10 mouse cellular contexts compared by ENCODE assay signal in genomic region chr15:103279750-103280149, GRCm38 (mm10). TPM values are rescaled to one million over a fixed set of nuclear protein-coding genes. Genes with fewer than 3 reads are reported as not detected.
DNase-seq lines count a peak whose midpoint lies in the region; ATAC-seq and TF ChIP-seq lines count a peak whose summit lies in the region.
"Had no signal": no experiment of that assay in that cellular context is flagged by ENCODE, and none has a peak within 500 bp of the region (broad histone marks: within the 10 kb centered on the region; RNA-seq: fewer than 3 reads in every experiment).

No protein-coding gene starts in this region.

- no peak for ATAC-seq in forebrain, postnatal 0 days
- no peak for ATAC-seq in forebrain, embryonic 13.5 days
- ATAC-seq in neural tube, embryonic 13.5 days (ENCODE audit: low read depth): no peak
- ATAC-seq in neural tube, embryonic 15.5 days (ENCODE audit: low FRiP score): no peak
- ATAC-seq in limb, embryonic 11.5 days (ENCODE audit: insufficient number of reproducible peaks, low FRiP score, low TSS enrichment, low read depth): no peak
- no peak for ATAC-seq in frontal cortex, adult (ENCODE audit: low TSS enrichment)

- H3K27me3 ChIP-seq in forebrain, postnatal 0 days (ENCODE audit: insufficient read depth, low read length): no peaks in the 10 kb centered on the region
- H3K27me3 ChIP-seq in forebrain, embryonic 13.5 days: no peaks in the 10 kb centered on the region
- H3K27me3 ChIP-seq in neural tube, embryonic 13.5 days: no peaks in the 10 kb centered on the region
- no peaks in the 10 kb centered on the region for H3K27me3 ChIP-seq in neural tube, embryonic 15.5 days (replicated peaks)
- H3K27me3 ChIP-seq in limb, embryonic 11.5 days (ENCODE audit: control insufficient read depth, insufficient read depth, low read length): no peaks in the 10 kb centered on the region
- H3K27me3 ChIP-seq: limb, embryonic 15.5 days had no signal

- H3K9me3 ChIP-seq in forebrain, postnatal 0 days (ENCODE audit: low read length): no peaks in the 10 kb centered on the region
- no peaks in the 10 kb centered on the region for H3K9me3 ChIP-seq in forebrain, embryonic 13.5 days (replicated peaks)
- H3K9me3 ChIP-seq in neural tube, embryonic 13.5 days: no peaks in the 10 kb centered on the region
- H3K9me3 ChIP-seq in neural tube, embryonic 15.5 days (replicated peaks): no peaks in the 10 kb centered on the region
- no peaks in the 10 kb centered on the region for H3K9me3 ChIP-seq in limb, embryonic 11.5 days (ENCODE audit: control insufficient read depth, low read length)
- H3K9me3 ChIP-seq: limb, embryonic 15.5 days had no signal

- no peak overlapping the region for H3K4me3 ChIP-seq in forebrain, postnatal 0 days (ENCODE audit: low read depth, low read length)
- no peak overlapping the region for H3K4me3 ChIP-seq in forebrain, embryonic 13.5 days
- H3K4me3 ChIP-seq in neural tube, embryonic 13.5 days: no peak overlapping the region
- H3K4me3 ChIP-seq in neural tube, embryonic 15.5 days (replicated peaks): no peak overlapping the region
- no peak overlapping the region for H3K4me3 ChIP-seq in limb, embryonic 11.5 days (ENCODE audit: low read depth, low read length)
- H3K4me3 ChIP-seq: limb, embryonic 15.5 days had no signal

- H3K36me3 ChIP-seq in forebrain, postnatal 0 days (ENCODE audit: insufficient read depth): no peaks in the 10 kb centered on the region
- H3K36me3 ChIP-seq in forebrain, embryonic 13.5 days (ENCODE audit: poor library complexity, severe bottlenecking): no peaks in the 10 kb centered on the region
- no peaks in the 10 kb centered on the region for H3K36me3 ChIP-seq in neural tube, embryonic 13.5 days
- no peaks in the 10 kb centered on the region for H3K36me3 ChIP-seq in neural tube, embryonic 15.5 days
- no peaks in the 10 kb centered on the region for H3K36me3 ChIP-seq in limb, embryonic 11.5 days (ENCODE audit: control insufficient read depth, insufficient read depth, low read length)

- no peaks in the 10 kb centered on the region for H3K4me1 ChIP-seq in forebrain, postnatal 0 days (ENCODE audit: insufficient read depth)
- H3K4me1 ChIP-seq in forebrain, embryonic 13.5 days: peaks cover 7% of the 10 kb centered on the region
- peaks cover 38% of the 10 kb centered on the region for H3K4me1 ChIP-seq in neural tube, embryonic 13.5 days (replicated peaks)
- peaks cover 23% of the 10 kb centered on the region for H3K4me1 ChIP-seq in neural tube, embryonic 15.5 days
- no peaks in the 10 kb centered on the region; the same call in 1 of the 2 replicates for H3K4me1 ChIP-seq in limb, embryonic 11.5 days (ENCODE audit: control insufficient read depth, insufficient read depth, low read length)

- 54% methylated on average over 3 of the region's 3 CpGs for WGBS in forebrain, postnatal 0 days
- 58% methylated on average over 3 of the region's 3 CpGs for WGBS in forebrain, embryonic 13.5 days
- 51% methylated on average over 3 of the region's 3 CpGs for WGBS in neural tube, embryonic 13.5 days
- 53% methylated on average over 3 of the region's 3 CpGs for WGBS in neural tube, embryonic 15.5 days
- WGBS in limb, embryonic 11.5 days: 62% methylated on average over 3 of the region's 3 CpGs

- DNase-seq in forebrain, postnatal 0 days: no peak
- DNase-seq in limb, embryonic 11.5 days (ENCODE audit: low spot score): peak; percentile 55
- peak; percentile 52 for DNase-seq in thymus, postnatal 14 days
- DNase-seq in right cerebral cortex, postnatal 4 days: no peak
- DNase-seq: gastrocnemius, postnatal 14 days had no signal

- H3K27ac ChIP-seq in forebrain, postnatal 0 days (ENCODE audit: low read depth, low read length): no peak overlapping the region
- no peak overlapping the region for H3K27ac ChIP-seq in forebrain, embryonic 13.5 days
- H3K27ac ChIP-seq in neural tube, embryonic 13.5 days (replicated peaks): 0 out of 2 replicates have a peak overlapping the region, but pooled peaks have one; percentile 54
- no peak overlapping the region for H3K27ac ChIP-seq in neural tube, embryonic 15.5 days (replicated peaks)
- no peak overlapping the region for H3K27ac ChIP-seq in limb, embryonic 11.5 days (replicated peaks; ENCODE audit: low read depth, low read length)
- H3K27ac ChIP-seq: limb, embryonic 15.5 days had no signal

- H3K4me2 ChIP-seq in forebrain, postnatal 0 days (ENCODE audit: low read depth): no peak overlapping the region
- H3K4me2 ChIP-seq in forebrain, embryonic 13.5 days: no peak overlapping the region
- no peak overlapping the region for H3K4me2 ChIP-seq in neural tube, embryonic 13.5 days
- H3K4me2 ChIP-seq in neural tube, embryonic 15.5 days: no peak overlapping the region
- H3K4me2 ChIP-seq in limb, embryonic 11.5 days (ENCODE audit: low read depth, severe bottlenecking): no peak overlapping the region
- H3K4me2 ChIP-seq: limb, embryonic 15.5 days had no signal

- no peak overlapping the region for H3K9ac ChIP-seq in forebrain, postnatal 0 days
- no peak overlapping the region for H3K9ac ChIP-seq in forebrain, embryonic 13.5 days
- no peak overlapping the region for H3K9ac ChIP-seq in neural tube, embryonic 13.5 days
- no peak overlapping the region for H3K9ac ChIP-seq in neural tube, embryonic 15.5 days (replicated peaks)
- no peak overlapping the region for H3K9ac ChIP-seq in limb, embryonic 11.5 days (ENCODE audit: low read length)
- H3K9ac ChIP-seq: limb, embryonic 15.5 days had no signal

- TF ChIP-seq CTCF in forebrain, postnatal 0 days (IDR thresholded peaks at IDR 0.05; ENCODE audit: low read depth): peak; percentile 51

RNA-seq across cellular contexts. Expression of gene Copz1, which starts 7.2 kb away (rescaled TPM):
- total RNA-seq in forebrain, postnatal 0 days (2014; rRNA removed): 120 and 147 TPM in 2 replicates
- polyA plus RNA-seq in forebrain, postnatal 0 days (2015; fragmentation: Nextera tagmentation; extraction: Ambion mirVana): 209 and 217 TPM in 2 replicates
- 219 and 232 TPM in 2 replicates for polyA plus RNA-seq in forebrain, embryonic 13.5 days (2015; fragmentation: Nextera tagmentation; extraction: Ambion mirVana)
- 214 and 224 TPM in 2 replicates for polyA plus RNA-seq in neural tube, embryonic 13.5 days (2015; fragmentation: Nextera tagmentation; extraction: Ambion mirVana)
- polyA plus RNA-seq in neural tube, embryonic 15.5 days (2015; fragmentation: Nextera tagmentation; extraction: Ambion mirVana): 190 and 207 TPM in 2 replicates
- 320 and 334 TPM in 2 replicates for polyA plus RNA-seq in limb, embryonic 11.5 days (2014; fragmentation: Nextera tagmentation; extraction: Ambion mirVana)

RNA-seq across cellular contexts. Expression of gene Nfe2, which starts 21.5 kb away (rescaled TPM):
- 0.85 and 1.6 TPM in 2 replicates for total RNA-seq in forebrain, postnatal 0 days (2014; rRNA removed)
- polyA plus RNA-seq in forebrain, postnatal 0 days (2015; fragmentation: Nextera tagmentation; extraction: Ambion mirVana): 0.30 and 0.34 TPM in 2 replicates
- polyA plus RNA-seq in forebrain, embryonic 13.5 days (2015; fragmentation: Nextera tagmentation; extraction: Ambion mirVana): 0.57 and 1.6 TPM in 2 replicates
- 1.3 and 1.9 TPM in 2 replicates for polyA plus RNA-seq in neural tube, embryonic 13.5 days (2015; fragmentation: Nextera tagmentation; extraction: Ambion mirVana)
- 0.99 and 4.6 TPM in 2 replicates for polyA plus RNA-seq in neural tube, embryonic 15.5 days (2015; fragmentation: Nextera tagmentation; extraction: Ambion mirVana)
- 5.4 and 7.7 TPM in 2 replicates for polyA plus RNA-seq in limb, embryonic 11.5 days (2014; fragmentation: Nextera tagmentation; extraction: Ambion mirVana)
- total RNA-seq: gastrocnemius, postnatal 14 days had no signal

RNA-seq across cellular contexts. Expression of gene Gpr84, which starts 30.7 kb away (rescaled TPM):
- total RNA-seq in forebrain, postnatal 0 days (2014; rRNA removed): 0.29 and 0.54 TPM in 2 replicates
- polyA plus RNA-seq in forebrain, postnatal 0 days (2015; fragmentation: Nextera tagmentation; extraction: Ambion mirVana): 0.31 and 0.33 TPM in 2 replicates
- 0.30 and 0.41 TPM in 2 replicates for polyA plus RNA-seq in forebrain, embryonic 13.5 days (2015; fragmentation: Nextera tagmentation; extraction: Ambion mirVana)
- polyA plus RNA-seq in neural tube, embryonic 13.5 days (2015; fragmentation: Nextera tagmentation; extraction: Ambion mirVana): 0.57 and 0.62 TPM in 2 replicates
- 0.33 and 0.60 TPM in 2 replicates for polyA plus RNA-seq in neural tube, embryonic 15.5 days (2015; fragmentation: Nextera tagmentation; extraction: Ambion mirVana)
- polyA plus RNA-seq in limb, embryonic 11.5 days (2014; fragmentation: Nextera tagmentation; extraction: Ambion mirVana): 0.31 TPM in 1 of 2 replicates, not detected in the other
- total RNA-seq: gastrocnemius, postnatal 14 days had no signal

RNA-seq across cellular contexts. Expression of gene Hnrnpa1, which starts 39.5 kb away (rescaled TPM):
- total RNA-seq in forebrain, postnatal 0 days (2014; rRNA removed): 205 and 270 TPM in 2 replicates
- 653 and 670 TPM in 2 replicates for polyA plus RNA-seq in forebrain, postnatal 0 days (2015; fragmentation: Nextera tagmentation; extraction: Ambion mirVana)
- 1,312 and 1,385 TPM in 2 replicates for polyA plus RNA-seq in forebrain, embryonic 13.5 days (2015; fragmentation: Nextera tagmentation; extraction: Ambion mirVana)
- 784 and 805 TPM in 2 replicates for polyA plus RNA-seq in neural tube, embryonic 13.5 days (2015; fragmentation: Nextera tagmentation; extraction: Ambion mirVana)
- 582 and 600 TPM in 2 replicates for polyA plus RNA-seq in neural tube, embryonic 15.5 days (2015; fragmentation: Nextera tagmentation; extraction: Ambion mirVana)
- 1,585 and 1,592 TPM in 2 replicates for polyA plus RNA-seq in limb, embryonic 11.5 days (2014; fragmentation: Nextera tagmentation; extraction: Ambion mirVana)

RNA-seq across cellular contexts. Expression of gene Cbx5, which starts 40.1 kb away (rescaled TPM):
- 139 and 181 TPM in 2 replicates for total RNA-seq in forebrain, postnatal 0 days (2014; rRNA removed)
- polyA plus RNA-seq in forebrain, postnatal 0 days (2015; fragmentation: Nextera tagmentation; extraction: Ambion mirVana): 74.1 and 90.4 TPM in 2 replicates
- polyA plus RNA-seq in forebrain, embryonic 13.5 days (2015; fragmentation: Nextera tagmentation; extraction: Ambion mirVana): 161 and 174 TPM in 2 replicates
- 104 and 116 TPM in 2 replicates for polyA plus RNA-seq in neural tube, embryonic 13.5 days (2015; fragmentation: Nextera tagmentation; extraction: Ambion mirVana)
- polyA plus RNA-seq in neural tube, embryonic 15.5 days (2015; fragmentation: Nextera tagmentation; extraction: Ambion mirVana): 102 and 107 TPM in 2 replicates
- 210 and 225 TPM in 2 replicates for polyA plus RNA-seq in limb, embryonic 11.5 days (2014; fragmentation: Nextera tagmentation; extraction: Ambion mirVana)

Comparison
In these comparisons a context has a peak if more than half of its experiments do, and no peak if none do; other contexts are left out.
1. DNase-seq: peak in limb, embryonic 11.5 days (single experiment) and thymus, postnatal 14 days (single experiment); none in forebrain, postnatal 0 days (single experiment) and right cerebral cortex, postnatal 4 days (single experiment).